Mouse (Mus musculus) kidney, postnatal 36 days (tissue): ENCODE results near the gene Nags.
A peak's percentile ranks its signal among the peaks of the same experiment; 100 is the strongest.
"Not testable (repeated sequence)": the region's sequence is repeated elsewhere in the genome, so short reads cannot be mapped to it uniquely, and the experiment has no call there.

Experiments used
- DNase-seq, 2 experiments: peaks; one replicate each; pipeline ENCODE4 v3.0.0; 2021 to 2022; ENCODE audit warnings: mixed read lengths in 2 of 2

The Nags gene

DNA sequence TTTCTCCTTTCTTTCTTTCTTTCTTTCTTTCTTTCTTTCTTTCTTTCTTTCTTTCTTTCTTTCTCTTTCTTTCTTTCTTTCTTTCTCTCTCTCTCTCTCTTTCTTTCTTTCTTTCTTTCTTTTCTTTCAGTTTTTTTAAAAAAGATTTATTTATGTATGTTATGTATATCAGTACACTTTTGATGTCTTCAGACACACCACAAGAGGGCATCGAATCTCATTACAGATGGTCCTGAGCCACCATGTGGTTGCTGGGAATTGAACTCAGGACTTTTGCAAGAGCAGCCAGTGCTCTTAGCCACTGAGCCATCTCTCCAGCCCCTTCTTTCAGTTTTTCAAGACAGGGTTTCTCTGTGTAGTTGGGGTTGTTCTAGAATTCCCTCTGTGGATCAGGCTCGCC is 12.7 kb downstream of the Nags start:
- not testable (repeated sequence) for DNase-seq

DNA sequence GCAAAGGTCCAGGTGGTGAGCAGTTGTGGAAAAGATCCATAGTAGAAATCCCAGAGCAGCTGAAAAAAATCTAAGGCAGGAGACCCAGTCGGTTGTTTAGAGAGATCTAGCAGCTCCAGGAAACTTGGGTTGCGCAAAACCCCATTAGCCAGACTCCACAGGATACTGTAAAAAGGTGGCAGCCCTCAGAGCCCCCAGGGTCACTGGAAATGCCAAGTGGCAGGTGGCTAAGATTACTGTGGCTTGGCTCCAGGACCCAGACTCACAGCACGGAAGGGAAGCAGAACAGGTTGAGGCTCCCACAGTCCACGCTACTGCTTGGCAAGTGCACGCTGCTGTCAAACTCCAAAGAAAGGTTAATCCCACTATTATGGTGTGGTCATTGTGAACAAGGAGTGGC is 14.5 kb downstream of the Nags start:
- DNase-seq, result no peak

DNA sequence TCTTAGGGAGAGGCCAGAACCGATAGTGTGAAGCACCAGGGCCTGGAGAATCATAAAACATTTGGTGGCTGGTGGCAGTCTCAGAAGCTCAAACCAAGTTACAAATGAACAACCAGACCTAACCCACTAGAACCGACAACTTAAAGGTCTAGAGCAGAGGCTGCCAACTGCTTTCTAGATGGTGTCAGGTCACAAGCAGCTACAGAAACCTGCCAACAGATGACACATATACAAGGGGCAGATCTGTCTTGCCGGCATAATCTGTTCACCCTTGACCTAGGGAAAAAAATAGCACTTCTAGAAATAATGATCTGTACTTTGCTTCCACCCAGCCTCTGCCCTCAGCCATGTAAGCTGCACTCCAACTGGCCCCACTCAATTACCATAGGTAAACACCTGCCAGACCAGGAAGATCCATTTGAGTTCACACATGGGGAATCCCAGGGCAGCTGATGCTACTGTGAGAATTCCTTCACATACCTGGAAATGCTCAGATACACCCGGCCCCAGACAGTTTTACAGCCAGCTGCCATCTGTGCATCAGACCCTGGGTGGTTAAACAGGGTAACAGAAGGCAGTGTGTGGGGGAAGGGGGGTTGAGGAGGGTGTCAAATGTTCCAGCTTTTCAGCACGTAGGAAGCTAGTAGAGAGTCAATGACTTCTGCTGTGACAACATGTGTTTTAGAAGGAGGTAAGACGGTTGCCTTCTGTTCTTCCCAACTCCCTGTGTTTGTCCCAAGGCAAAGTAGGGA is 20.8 kb downstream of the Nags start:
- DNase-seq, result peak in 1 of 2 experiments; percentile 24

DNA sequence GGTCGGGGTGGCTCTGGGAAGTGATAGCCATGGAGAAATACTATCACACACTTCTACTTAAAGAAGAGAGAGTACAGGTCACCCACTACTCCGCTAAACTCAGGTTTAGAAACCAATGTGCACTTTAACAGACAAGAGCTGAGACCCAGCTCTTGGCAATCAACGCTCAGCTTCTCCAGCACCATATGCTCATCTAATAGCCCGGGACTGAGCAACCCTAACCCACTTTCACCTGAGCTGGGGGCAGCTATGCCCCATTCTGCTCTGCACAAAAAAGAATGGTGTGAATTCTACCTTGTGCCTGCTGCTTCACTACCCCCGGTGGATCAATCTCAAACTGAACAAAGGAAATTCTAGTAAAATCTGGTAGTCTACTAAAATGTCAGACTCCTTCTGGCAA is 22.2 kb downstream of the Nags start:
- no peak for DNase-seq

DNA sequence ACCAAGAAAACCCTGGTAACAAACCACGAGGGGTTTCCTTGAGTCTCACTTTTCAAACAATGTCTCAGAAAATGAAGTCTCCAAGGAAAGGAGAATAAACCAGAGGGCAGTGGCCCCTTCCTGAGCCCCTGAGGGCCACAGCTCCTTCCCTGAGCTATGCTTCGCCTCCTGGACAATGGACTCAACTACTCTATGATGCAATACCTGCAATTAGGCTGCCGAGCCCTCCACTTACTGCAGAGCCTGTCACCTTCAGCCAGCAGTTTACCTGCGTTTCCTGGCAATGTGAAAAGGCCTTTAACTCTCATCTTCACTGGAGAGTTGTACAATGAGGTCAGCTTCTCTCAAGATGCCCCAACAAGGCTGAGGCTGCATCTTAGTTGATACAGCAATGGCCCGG is 23.4 kb downstream of the Nags start:
- DNase-seq, result no peak

DNA sequence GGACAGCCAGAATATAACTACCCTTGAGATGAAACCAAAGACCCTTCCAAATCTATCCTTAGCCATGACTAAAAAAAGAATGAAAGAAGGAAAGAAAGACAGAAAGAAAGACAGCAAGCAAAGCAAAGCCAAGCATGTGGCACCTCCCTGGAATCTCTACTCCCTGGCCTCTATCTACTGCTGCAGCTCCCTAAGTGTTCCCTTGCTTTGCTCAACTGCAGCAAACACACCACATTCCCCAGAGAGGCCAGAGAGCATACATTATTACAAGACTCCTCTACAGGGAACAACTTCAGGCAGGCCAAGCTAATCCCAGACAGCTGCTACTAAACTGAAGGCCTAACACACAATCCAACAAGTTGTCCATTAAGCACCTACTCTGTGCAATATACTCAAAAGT is 34.5 kb downstream of the Nags start:
- no peak for DNase-seq

DNA sequence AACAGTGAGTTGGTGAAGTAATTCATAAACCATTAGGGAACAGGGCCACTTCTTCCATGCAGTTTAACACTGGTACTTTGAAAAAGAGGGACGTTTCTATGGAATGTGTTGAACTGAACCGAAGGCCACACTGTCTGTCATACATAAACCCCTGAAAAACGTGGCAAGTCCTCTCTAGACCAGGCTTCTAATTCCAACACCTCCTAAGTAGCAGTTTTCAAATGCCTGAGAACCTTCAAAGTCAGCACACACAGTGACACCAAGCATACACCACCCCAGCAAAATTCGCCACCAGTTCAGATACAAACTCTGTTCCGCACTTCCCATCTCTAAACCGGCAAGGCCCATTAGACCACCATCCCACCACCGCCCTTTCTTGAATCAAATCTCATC is 38.9 kb downstream of the Nags start:
- DNase-seq, result no peak

DNA sequence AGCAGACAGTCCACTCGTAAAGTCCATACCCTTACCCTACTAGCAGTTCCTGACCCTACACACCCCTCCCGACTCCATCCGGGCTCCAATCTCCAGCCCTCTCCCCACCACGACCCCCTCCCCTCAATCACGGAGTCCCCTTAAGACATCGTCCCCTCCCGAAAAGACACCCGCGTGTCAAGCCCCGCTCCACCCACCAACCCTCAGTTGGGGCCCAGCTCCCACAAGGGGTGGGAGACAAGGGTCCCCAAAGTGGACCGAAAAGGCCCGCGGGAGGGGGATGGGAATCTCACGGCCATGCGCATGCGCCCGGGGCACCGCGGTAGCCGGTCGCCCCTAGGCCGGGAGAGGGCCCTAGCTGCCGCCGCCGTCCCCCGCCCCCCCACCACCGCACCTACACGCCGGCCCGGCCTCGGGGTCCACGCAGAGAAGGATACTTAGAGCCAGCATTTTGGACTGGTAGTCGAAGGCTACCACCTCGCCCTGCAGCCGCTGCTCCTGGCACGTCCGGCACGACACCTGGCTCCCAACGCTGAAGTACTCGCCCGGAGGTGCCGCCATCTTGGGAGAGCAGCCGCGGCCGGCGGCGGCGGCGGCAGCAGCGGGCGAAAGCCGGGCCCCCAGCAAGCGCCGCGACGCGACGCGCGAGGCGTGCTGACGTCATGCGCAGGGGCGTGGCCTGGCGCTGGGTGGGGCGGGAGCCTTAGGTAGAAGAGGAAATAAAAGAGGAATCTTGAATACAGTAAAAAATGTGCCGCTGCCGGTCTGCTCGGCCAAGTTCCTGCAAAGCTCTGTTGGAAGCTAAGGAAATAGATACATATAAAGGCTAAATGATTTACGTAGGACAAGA is 39.6 kb downstream of the Nags start, which contains the start of gene Lsm12:
Lsm12 (minus strand) TSS at position 651 of the 850 bp plus-strand sequence.
- DNase-seq, result peak; percentile 95 to 99

DNA sequence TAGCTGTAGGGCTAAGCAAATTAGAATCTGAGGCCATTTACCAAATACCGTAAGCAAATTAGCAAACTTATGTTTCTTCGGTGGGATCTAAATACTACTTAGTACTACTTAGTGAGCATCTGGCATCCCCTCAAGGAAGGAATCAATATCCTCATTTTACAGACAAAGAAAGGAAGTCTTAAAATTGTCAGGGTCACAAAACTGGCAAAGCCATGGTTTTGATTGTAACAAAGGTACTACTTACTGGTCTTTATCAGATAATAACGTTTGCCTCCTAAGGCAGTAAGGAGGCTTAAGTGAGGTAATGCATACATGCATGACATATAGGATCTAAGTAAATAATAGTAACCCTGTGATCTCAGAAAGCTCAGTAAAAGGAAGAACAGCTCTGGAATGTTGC is 40.4 kb downstream of the Nags start:
- no peak for DNase-seq

DNA sequence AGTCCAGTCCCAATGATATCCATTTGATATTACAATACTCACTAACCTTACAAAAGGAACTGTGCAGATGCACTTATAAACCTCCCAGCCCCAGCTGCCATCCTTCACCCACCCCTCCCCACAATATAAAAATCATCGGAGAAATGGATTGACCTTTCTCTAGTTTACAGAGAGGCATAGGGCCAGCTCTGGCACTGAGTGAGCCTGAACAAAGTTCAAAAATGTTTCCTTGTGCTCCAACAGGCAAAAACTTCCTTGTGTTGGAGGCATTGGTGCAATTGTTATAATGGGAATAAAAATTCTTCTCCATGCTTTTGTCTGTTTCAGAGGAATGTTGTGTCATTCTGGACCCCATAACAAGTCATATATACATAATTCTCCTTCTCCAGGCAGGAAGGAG is 40.9 kb downstream of the Nags start:
- DNase-seq, result peak; percentile 30 to 55

DNA sequence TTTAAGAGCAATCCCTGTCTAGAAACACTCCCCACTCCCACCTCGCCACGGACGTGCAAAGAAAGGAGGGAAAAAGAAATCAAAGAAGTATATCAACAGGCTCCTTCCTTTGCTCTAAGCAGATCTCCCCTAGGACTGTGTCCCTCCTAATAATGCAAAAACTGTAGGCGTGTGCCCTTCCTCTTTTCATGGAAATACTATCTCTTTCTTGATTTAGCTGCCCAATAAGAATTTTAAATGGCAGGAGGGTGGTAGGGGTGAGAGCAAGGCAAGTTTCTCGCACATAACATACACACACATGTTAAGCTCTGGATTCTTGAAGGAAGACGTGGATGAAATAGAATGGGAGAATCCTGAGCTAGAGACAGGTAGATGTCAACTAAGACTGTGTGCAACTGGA is 43.7 kb downstream of the Nags start:
- no peak for DNase-seq

DNA sequence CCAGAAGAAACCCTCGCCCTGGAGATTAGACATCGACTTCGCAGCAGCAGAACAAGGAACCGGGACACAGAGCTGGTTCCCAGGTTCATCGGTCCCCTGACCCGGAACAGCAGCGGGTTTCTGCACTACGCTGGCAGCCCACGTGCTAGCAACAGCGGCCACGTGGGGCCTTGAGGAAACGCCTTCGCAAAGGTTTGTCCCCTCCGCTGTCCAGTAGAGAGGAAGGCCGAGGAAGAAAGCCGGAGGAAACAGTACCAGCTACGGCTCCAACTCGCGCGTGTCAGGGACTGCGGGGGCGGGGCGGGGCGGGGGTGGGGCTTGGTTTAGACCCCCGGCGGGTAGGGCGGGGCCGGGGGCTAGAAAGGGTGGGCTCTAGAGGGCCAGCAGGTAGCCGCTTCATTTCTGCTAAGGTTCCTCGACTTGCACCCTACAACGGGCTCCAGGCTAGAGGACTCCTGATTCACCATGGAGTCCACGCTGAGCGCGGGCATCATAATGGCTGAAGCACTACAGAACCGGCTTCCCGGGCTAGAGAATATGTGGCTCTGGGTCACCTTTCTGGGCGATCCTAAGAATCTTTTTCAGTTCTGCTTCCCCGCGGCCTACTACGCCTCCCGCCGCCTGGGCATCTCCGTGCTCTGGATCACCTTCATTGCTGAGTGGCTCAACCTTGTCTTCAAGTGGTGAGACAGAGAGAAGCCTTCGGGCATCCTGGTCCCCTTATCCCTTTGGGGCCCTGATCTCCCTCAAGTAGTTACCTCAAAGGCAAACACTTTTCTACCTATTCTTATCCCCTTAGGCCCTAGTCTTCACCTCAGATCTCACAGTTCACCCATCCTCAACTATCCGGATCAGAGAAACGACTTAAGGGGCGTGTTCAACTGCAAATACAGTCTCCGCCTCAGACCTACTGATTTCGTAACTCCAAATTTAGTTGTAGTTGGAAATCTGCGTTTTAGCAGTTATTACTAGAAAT is 44.4 kb downstream of the Nags start, which contains the start of gene G6pc3:
G6pc3 (plus strand) TSS at position 160 of the 976 bp plus-strand sequence.
- peak; percentile 96 for DNase-seq

DNA sequence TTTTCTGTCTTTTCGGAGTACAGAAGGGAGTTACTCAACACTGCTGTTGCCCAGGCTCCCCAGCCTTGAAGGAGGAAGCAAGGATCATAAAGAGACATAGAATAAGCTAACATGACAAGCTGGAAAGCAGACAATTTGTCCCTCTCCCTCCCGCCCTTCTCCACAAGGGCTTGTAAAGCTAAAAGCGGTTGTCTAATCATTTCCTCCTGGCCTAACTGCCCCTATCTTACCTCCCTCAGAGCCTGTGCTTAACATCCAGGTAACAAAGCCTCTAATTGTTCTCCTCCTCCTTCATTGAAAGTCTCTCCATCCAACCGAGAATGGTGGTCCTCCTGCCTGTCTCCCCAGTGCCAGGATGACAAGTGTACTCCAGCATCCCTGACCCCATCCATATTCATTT is 45.5 kb downstream of the Nags start:
- DNase-seq, result no peak

DNA sequence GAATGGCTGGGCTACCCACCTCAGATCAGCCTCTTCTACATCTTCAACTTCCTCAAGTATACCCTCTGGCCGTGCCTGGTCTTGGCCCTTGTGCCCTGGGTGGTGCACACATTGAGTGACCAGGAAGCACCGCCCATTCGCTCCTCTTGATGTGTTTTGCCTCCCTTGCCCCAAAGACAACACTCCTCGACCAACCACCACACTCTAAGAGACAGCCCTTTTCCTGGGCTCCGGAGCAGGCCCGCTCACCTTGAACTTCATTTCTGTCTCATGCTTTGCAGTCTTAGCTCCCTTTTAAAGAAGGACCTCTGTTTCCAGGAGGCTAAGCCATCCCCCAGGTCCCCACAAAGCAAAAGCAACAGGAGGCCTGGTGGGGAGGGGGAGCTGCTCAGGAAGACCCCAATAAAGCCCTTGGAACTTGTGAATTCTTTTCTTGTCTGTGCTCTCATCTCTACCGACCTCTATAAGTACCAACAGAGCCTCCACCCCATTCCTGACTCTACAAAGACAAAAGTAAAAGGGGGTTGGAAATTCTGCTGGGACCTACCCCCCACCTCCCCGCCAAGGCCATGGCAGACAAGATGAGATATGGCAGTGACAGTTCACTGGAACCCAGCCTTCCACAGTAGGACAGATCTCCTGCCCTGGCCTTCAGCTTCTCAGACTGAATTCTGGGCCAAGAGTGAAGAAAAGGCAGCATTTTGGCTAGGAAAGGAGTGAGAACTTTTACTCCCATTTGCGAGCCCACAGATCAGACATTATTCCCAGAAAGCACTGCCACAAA is 48.5 kb downstream of the Nags start:
- no peak for DNase-seq

DNA sequence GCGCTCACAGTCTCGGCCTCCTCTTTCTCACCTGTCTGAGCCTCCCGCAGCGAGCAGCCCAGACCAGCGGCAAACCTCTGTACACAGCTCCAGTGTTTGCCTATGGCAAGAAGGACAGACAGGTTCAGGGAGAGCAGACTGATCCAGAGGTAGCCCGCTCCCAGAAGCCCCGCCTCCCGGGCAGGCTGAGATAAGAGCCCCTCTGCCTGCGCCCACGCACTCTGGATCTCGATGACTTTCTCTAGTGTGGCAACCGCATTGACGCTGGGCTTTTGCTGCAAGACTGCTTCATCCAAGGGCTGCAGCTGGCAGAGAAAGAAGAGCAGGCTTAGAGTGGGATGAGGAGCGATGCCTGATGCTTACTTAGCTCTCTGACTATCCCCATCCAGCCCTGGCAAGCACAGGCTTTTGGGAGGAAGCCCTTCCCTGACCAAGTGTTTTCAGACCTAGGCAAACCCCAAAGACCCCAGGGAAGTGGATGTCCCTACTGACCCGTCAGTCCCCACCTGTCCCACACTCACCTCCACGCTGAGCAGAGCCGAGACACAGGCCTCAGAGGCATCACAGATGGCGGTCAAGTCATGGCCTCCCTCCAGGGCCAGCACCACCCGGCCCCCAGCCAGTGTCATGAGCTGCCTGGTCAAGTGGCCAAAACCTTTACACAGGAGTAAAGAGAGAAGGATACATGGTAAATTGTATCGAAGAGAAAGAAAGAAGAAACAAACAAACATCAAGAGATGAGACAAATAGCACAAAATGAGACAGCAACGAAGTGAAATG is 50.9 kb downstream of the Nags start:
- no peak for DNase-seq

DNA sequence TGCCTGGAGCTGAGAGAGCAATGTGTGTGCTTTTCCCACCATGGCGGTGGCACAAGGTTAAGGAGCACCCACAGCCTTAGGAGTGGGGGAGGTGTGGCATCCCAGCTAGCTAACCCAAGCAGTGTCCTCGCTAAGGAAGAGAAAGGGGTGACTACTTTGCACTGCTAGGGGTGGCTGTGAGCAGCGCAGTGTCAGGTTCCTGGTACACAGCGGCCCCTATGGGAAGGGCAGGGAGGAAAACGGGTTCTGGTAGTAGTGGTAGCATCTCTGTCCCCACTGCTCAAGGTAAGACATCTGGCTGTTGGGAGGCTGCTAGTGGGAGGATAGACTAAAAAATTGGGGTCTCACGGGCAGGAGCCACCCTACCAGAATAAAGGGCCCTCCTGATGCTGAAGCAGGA is 52.9 kb downstream of the Nags start:
- no peak for DNase-seq
